Mouse (Mus musculus) megakaryocyte, adult 5-6 weeks (primary cell): ENCODE measurements around the gene 1700123O20Rik. TPM values are rescaled to one million over a fixed set of nuclear protein-coding genes. Genes with fewer than 3 reads are reported as not detected.
A peak's percentile ranks its signal among the peaks of the same experiment; 100 is the strongest.

Experiments used
- ATAC-seq: 2 replicates; pipeline ENCODE4 v1.8.0; 2016; ENCODE audit warnings: mild to moderate bottlenecking, inconsistent platforms; ENCODE audit not compliant: poor library complexity, severe bottlenecking
- total RNA-seq, 2 experiments: library from RNA; stranded (forward) in 1 of 2; stranded (reverse) in 1 of 2; fragments of 153-499, 151-499 nt in 1 of 2; fragments of 221-1000, 200-1000 nt in 1 of 2; gene quantifications; 2 replicates each; pipeline versions ENCODE4 v1.2.3 to v1.2.4; 2015 to 2017

1700123O20Rik gene
- total RNA-seq, 2 experiments from 2014 or later: 34.3 to 59.1 TPM

DNA sequence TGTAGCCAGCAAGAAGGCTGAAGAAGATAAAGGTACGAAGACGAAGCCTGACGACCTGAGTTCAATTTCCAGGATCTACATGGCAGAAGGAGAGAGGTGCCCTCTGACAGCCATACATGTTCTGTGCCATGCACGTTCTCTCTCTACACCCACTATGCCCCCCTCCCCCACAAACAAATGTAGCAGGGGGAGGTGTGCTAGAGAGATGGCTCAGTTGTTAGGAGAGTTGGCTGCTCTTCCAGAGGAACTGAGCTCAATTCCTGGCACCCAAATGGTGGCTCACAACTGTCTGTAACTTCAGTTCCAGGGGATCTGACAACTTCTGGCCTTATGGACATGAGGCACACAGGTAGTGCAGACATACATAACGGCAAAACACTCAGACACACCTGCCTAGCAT lies 9.7 kb upstream of the 1700123O20Rik start:
- no peak for ATAC-seq

DNA sequence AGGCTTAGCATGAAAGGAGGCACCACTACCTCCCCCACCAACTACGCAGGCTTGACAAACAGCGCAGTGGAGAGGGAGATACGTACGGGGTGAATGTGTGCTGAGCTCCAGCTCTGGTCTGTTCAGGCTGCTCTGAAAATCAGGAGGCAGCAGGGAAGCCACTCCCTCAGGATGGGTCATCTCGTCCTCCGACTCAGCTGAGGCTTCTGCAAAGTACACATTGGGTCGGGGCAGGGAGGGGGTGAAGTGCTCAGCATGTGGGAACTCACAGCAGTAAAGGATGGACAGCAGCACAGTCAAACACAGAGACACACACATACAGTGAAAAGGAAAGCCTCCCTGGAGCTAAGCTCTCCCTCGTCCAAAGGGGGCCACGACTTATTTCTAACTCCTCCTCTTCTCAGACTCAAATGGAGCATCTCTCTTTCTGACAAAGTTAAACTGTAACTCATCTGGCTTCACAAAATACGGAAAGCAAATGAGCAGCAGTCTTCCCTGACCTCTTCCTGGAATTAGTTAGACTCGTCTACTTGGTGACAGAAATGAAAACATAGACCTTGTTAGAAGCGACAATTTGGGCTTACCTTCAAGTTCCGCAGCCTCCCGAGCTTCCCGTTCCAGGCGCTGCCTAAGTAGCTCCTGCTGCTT lies 7.2 kb upstream of the 1700123O20Rik start:
- no peak for ATAC-seq

DNA sequence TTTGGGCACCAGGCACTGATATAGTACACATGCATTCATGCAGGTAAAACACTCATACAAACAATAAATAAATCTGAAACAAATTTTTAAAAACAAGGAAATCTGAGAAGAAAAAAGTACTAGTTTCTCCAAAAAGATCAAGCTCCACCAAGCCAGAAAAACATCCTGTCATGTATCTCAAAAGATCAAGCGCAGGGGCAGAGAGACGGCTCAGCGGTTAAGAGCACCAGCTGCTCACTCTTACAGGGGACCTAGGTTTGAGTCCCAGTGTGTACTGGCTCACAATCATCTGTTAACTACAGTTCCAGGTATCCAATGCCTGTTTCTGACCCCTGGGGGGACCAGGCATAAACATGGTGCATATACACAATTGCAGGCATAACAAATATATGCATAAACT lies 3.6 kb upstream of the 1700123O20Rik start:
- no peak for ATAC-seq

DNA sequence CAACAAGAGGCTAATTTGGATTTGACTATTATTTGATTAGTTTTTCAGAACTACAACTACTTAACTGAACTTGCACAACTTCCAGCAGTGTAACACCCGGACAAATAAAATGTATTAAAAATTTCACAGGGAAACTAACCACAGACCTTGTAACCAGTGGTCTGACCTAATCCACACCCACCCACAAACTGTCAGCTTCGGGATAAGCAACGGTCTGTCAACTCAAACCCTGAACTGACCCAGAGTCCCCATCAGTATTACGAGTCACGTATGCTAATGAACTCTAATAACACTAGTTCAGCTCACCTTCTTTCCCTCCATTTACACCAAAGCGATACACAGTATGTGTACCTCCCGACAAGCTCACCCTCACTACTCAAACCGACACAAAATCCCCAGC lies 545 bp upstream of the 1700123O20Rik start:
- ATAC-seq: no peak

DNA sequence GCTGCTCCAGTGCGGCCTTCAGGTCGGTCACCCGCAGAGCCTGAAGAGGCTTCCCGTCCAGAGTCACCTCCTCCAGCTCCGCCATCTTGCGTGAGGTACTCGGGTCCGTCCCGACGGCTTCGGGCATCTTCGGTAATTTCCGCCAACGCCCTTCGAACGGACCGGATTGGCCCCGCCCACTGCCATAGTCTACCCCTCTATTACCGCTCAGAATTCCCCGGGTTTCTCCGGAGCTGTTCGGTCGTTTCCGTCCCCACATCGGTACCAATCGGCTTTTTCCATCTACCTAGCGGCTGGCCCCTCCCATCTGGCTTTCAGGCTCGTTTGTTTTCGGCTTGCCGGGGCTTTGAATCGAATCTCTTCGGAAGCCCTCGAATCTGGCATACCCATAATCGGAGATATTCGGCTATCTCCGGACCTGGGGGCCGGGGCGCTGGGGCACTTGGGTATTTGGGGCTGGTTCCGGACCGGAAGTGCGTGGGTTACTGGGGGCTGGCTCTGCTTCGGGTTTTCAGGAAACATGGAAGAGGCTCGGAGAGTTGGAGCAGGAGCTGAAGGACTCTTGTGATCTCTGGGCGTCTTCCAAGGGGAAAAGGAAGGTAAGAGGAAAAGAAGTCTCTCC lies 617 bp downstream of the 1700123O20Rik start, which contains the start of gene Acin1:
Gene Acin1 (minus strand): TSS at position 410 of the 622 bp plus-strand sequence.
- ATAC-seq: peak; percentile 87

DNA sequence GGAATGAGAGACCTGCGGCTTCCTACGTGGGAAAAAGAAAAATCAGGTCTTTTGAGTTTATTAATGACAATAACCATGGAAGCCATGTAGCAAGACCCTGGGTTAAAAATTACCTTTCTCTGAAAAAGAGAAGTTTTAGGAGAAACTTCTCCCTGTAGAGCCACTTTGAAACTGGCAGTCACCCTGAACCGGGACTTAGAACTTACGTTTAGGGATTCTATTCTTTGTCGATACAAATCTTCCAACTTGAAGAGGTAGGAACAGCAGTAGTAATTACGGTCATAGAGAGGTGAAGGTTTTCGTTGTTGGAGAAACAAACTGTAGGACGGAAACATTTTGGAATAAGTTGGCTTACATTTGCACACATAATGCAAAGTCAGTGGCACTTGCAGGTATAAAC lies 1.2 kb downstream of the 1700123O20Rik start:
- ATAC-seq: no peak

DNA sequence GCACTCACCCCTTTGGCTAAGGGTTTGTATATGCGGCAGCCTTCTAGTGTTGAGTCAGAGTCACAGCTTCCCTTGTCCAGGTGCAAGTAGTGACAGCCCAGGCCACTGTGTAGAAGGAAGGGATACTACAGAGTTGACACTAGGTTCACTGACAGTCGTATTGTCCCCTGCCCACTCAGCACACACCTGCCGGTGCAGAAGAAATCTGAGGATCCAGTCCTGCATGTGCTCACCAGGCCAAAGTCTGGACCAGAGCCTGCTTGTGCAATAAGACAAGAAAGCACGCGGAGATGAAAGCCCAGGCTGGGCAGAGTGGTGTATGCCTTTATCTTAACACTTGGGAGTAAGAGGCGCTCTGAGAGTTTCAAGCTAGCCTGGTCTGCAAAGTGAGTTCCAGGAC lies 9.0 kb downstream of the 1700123O20Rik start:
- ATAC-seq: peak; percentile 35

DNA sequence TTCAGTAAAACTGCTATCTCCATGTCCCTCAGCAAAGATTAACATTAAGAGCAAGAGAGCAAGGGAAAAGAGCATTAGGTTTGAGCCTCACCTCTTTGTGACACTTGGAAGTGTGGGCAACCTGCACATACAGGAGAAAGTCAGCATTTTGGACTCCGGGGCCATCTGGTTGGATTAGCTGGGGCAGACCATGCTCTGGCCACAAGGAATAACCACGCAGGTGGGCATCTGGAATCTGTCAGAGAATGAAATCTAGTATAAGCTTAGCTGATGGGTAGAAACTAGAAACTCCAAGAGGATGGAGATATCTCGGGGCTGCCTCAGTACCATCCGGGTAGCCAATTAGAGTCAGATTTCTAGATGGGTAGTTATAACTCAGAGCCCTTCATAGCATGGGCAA lies 10.7 kb downstream of the 1700123O20Rik start:
- ATAC-seq: no peak

DNA sequence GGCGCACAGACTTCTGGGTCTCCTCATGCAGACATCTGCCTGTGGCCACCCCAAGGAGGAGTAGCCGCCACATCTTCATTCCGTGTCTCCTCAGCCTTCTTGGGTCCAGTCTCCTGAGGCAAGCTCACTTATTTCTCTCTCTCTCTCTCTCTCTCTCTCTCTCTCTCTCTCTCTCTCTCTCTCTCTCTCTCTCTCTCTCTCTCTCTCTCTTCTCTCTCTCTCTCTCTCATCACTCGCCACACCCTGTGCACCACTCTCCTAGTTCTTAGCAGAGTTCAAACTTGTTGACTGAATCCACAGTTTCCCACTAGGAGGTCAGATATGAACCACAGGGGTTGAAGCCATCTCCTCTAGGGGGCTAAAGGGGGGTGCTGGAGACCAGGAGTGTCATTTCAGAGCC lies 12.7 kb downstream of the 1700123O20Rik start, which contains the start of gene Gm29776:
Gene Gm29776 (minus strand): TSS at position 101 of the 400 bp plus-strand sequence.
- ATAC-seq: no peak

DNA sequence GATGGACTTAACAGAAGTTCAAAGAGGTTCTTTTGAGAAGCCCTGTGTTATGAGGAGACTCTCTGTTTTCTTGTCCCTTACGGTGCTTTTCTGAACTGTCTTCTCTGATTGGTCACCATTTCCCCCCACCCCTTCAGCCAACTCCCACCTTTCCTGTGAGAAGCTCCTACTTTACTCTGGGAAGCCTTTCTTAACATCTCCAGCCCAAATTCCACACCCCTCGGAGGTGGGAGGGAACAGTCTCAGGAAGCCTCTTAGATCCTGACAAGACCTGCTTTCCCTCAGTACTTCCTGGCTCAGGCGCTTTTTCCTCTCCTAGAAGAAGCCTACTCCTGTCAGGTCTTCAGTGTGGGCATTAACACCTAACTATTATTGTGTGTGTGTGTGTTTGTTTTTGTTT lies 13.6 kb downstream of the 1700123O20Rik start:
- ATAC-seq: no peak

DNA sequence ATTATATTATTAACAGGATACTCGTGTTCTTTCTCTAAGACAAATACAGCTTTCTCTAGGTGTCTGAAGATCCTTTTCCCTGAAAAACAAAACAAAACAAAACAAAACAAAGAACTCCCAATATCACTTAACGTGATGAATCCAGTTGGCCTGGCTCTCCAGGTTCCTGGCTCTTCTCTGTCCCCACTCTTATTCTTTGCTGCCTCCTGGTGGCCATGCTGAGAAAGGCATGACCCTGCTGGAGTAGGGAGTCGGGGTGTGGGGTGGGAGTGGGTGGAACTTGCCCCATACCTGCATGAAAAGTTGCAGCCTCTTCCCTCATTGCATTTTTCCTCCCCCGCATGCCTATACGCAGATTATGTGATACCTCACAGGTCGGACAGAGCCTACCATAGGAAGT lies 15.3 kb downstream of the 1700123O20Rik start:
- peak; percentile 78 for ATAC-seq

DNA sequence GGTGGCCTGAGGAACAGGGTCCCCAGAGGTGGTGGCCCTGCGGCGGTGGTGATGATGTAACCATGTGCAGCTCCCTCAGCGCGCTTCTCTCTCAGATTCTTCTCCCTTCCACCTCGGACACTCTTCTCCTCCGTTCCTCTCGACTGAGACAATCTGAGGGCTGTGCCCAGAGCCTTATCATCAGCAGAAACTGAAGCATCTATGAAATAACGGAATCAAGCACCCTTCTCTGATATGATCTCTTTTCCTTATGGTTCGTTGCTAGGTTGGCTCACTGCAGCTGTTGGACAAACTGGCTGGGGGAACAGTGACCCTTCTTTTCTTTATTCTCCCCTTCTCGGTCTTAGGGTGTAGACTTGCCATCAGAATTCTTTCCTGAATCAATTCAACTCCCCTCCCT lies 17.2 kb downstream of the 1700123O20Rik start:
- no peak for ATAC-seq

DNA sequence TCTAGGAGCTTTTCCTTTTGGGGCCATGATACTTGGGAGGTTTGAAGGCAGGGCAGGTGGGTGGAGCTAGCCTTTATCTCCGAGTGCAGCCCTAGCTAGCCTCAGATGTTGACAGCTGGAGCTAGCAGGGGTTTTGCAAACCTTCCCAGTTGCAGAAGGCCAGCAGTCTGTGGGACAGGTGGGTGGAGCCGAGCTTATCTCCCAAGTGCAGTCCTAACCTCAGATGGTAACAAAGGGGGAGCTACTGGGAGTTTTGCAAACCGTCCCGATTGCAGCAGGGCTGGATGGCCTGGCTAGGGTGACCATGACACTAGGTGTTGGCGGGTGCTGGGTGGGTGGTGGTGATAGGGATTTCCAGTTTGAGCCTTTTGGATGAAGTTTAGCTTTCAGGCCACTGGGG lies 19.8 kb downstream of the 1700123O20Rik start:
- peak; percentile 56 for ATAC-seq

DNA sequence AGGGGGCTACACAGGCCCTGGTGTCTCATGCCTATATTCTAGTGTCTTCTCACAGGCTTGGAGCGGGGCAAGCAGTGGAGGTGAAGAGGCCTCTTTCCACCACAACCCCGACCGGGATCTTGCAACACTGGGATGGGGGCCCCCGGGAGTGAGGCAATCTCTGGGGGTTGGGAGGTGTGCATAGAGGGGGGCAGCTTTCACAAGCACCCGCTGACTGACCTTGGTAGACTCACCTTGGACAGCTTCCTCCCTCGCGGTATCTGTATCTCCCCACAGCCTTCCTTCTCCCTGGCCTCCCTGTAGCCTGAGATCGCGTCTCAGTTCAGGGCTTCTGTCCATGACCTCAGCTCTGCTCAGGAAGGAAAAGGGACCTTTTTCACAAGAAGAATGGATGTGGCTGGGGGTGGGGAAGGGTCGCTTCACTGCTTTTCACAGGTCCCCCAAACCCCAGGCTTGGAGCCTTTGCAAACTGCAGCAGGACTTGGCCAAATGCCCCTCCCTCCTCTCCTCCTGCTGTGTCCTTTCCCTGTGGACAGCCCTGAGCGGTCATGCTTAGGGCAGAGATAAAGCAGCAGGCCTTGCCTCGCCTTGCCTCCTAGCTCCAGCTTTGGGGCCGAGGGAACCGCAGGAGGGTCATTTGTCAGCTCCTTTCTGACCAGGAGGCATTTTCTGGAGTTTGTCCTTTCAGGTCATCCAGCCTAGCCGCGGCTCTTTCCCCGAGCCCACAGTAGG lies 20.7 kb downstream of the 1700123O20Rik start:
- peak; percentile 54 for ATAC-seq

DNA sequence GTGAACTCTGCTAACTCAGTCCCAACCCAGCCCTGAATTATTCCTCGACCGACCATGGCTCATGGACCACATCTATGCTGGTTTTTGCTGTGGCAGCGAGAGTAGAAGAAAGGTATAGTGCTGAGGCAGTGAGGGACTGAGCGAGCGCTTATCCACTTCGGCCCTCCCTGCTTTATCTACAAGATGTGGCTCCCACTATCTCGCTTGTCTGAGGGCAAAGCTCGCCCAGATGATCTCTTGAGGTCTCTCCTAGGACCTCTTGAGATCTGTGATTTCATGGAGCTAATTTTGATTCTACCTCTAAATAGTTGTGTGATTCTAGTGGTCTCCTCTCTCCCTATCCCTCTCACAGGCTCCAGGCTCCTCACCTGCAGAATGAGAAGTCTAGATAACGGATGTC lies 23.0 kb downstream of the 1700123O20Rik start:
- no peak for ATAC-seq

DNA sequence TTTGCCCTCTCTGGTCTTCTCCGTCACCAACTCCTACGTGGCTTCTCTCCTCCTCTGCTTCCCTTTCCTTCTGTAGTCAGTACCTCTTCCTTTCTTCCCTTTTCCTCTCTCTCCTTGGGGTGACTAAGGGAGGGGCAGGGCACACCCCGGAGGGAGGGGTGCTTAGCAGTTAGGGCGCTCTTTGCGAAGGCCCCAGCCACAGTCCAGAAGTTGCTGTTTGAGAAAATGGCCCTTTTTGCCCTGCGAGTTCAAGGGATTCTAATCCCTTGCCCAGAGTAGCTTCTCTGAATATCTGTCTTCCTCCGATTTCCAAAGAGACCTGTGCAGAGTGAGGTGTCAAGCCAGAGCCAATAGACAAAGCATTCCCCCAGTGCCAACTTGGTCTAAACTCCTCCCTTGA lies 26.1 kb downstream of the 1700123O20Rik start, which contains the start of gene Cebpe:
Gene Cebpe (minus strand): TSS at position 101 of the 400 bp plus-strand sequence.
- ATAC-seq: peak; percentile 60

DNA sequence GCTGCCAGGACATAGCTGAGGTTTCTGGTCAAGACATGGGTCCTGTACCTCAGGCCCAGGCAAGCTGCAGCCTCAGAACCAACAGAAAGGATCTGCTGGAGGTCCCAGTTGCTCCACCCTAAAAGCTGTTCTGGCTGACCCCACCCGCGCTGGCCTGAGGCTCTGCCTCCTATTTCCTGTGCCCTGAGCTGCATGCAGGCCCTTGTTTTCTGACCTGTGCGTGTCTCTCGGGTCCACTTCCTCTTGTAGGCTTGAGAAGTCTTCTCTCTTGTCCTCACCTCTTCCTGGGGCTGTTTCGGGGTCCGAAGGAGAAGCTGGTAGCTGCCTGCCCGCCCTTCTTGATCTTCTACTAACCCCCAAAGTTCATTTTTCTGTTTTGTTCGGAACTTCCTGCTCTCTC lies 26.8 kb downstream of the 1700123O20Rik start:
- peak; percentile 58 for ATAC-seq

DNA sequence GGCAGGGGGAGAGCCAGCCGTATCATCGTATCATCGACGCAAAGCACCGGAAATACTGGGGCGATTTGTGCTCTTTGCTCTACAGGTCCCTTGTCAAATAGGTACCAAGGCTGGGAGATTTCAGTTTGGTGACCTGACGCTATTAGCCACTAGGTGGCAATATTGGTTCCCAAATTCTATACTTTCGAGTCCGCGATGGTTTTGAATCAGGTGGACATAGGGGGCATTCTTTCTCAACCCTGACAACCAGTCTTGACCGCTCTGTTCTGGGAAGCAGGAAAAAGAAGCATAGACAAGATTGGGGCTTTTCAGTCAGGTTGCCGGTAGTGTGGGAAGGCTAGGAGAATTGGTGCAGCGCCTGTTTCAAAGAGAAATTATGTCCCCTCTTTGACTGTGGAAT lies 28.1 kb downstream of the 1700123O20Rik start:
- peak; percentile 41 for ATAC-seq

DNA sequence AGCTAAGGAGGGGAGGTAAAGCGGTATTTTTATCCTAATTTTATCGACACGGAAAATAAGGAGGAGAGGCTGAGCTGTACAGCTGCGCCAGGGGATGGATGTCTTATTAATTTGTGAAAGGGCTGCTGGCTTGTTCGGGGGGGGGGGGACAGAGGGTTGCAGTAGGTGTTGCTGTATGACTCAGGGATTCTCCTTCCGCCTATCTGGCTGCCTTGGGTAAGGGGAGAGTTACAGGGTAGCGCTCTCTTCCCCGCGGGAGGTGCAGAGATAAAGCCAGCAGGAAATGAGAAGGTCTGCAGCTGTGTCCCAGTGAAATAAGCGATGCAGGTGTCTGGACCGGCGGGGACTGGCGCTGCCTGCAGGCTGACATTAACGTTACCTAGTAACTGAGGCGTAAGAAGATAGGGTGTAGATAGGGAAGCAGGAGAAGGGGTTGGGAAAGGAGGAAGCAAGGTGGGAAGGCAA lies 28.6 kb downstream of the 1700123O20Rik start:
- ATAC-seq: peak; percentile 31

DNA sequence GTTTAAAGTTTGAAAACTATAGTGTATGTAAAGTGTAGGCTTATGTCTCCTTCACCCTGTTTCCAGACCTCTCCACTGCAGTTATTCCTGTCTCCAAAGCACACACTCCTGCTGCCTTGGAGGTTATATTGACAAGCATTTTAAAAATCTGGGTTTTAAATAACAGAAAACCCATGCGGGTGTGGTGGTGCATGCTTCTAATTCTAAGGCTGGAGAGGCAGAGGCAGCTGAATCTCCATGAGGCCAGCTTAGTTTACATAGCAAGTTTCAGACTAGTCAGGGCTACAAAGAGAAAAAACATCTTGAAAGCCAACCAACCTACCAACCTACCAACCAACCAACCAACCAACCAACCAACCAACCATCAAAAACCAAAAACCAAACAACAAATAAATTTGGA lies 29.4 kb downstream of the 1700123O20Rik start:
- ATAC-seq: no peak

DNA sequence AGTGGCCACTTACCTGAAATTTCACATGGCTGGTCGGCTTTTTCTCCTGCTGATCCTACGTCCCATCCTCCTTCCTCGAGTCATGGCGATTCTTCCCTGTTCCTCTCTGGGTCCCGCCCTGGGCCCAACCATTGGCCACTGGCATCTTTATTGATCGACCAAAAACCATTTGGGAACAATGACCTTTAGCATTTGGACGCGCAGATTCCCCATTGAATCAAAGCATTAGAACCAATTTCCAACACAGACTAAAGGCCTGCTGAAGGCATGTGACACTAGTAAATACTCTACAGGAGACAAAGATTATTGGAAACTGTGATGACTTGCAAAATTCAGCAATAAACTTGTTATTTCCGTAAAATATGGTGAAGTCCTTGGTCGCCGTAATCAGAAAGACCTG lies 34.0 kb downstream of the 1700123O20Rik start:
- no peak for ATAC-seq
